Mouse (Mus musculus) B cell, adult (primary cell): ENCODE results near the gene Olfr1390. TPM values are rescaled to one million over a fixed set of nuclear protein-coding genes. Genes with fewer than 3 reads are reported as not detected.

ENCODE experiments used
- total RNA-seq: library from RNA; stranded (reverse); gene quantifications from 4 replicates; pipeline ENCODE4 v1.2.4, GENCODE M21; 2023; ENCODE audit not compliant: inconsistent age

Gene Olfr1390
- not detected in 4 replicates for total RNA-seq

GRCm38 (mm10) chr11:49334888-49335287 is at the start of gene Olfr1390:
Olfr1390 (plus strand) TSS chr11:49335188.

GRCm38 (mm10) chr11:49304441-49304840 is 30.5 kb upstream of the Olfr1390 start, which contains the start of gene Olfr10:
Olfr10 (plus strand) TSS chr11:49304741.

GRCm38 (mm10) chr11:49322442-49322841 is 12.5 kb upstream of the Olfr1390 start, which contains the start of gene Olfr1391:
Olfr1391 (plus strand) TSS chr11:49322742.

Other genes with a start within 250 kb of the Olfr1390 start
- gene Olfr1396, start 220.3 kb upstream of the Olfr1390 start, total RNA-seq = not detected in 4 replicates
- gene Olfr1395, start 192.9 kb upstream of the Olfr1390 start, total RNA-seq = not detected in 4 replicates
- not detected in 4 replicates for gene Olfr1394, start 180.8 kb upstream of the Olfr1390 start, total RNA-seq
- gene Btnl9, start 148.0 kb upstream of the Olfr1390 start, total RNA-seq = not detected in 4 replicates
- gene Zfp62, start 131.9 kb upstream of the Olfr1390 start, total RNA-seq = 121 to 156 TPM (median 142 TPM) in 4 replicates
- 158 to 182 TPM (median 172 TPM) in 4 replicates for gene Mgat1, start 91.0 kb upstream of the Olfr1390 start, total RNA-seq
- 0.61 to 1.9 TPM (median 1.0 TPM) in 4 replicates for gene Olfr1393, start 56.9 kb upstream of the Olfr1390 start, total RNA-seq
- gene Olfr1392, start 49.9 kb upstream of the Olfr1390 start, total RNA-seq = 0.30 to 0.51 TPM in 2 of 4 replicates, not detected in the others
- gene Olfr10, start 30.4 kb upstream of the Olfr1390 start, total RNA-seq = not detected in 4 replicates
- gene Olfr1391, start 12.4 kb upstream of the Olfr1390 start, total RNA-seq = not detected in 4 replicates
- gene Olfr1389, start 87.9 kb downstream of the Olfr1390 start, total RNA-seq = not detected in 4 replicates
- gene Olfr1388, start 101.4 kb downstream of the Olfr1390 start, total RNA-seq = 0.33 to 0.78 TPM (median 0.70 TPM) in 4 replicates
- gene Olfr1387, start 120.2 kb downstream of the Olfr1390 start, total RNA-seq = not detected in 4 replicates
- gene Olfr1386, start 129.9 kb downstream of the Olfr1390 start, total RNA-seq = not detected in 4 replicates
- gene Olfr1385, start 153.9 kb downstream of the Olfr1390 start, total RNA-seq = 0.27 TPM in 1 of 4 replicates, not detected in the others
- not detected in 4 replicates for gene Olfr1384, start 171.5 kb downstream of the Olfr1390 start, total RNA-seq
- gene Olfr1383, start 184.5 kb downstream of the Olfr1390 start, total RNA-seq = not detected in 4 replicates
- gene Olfr1382, start 193.1 kb downstream of the Olfr1390 start, total RNA-seq = not detected in 4 replicates
- gene Olfr1381, start 208.3 kb downstream of the Olfr1390 start, total RNA-seq = not detected in 4 replicates
- gene Olfr1380, start 221.7 kb downstream of the Olfr1390 start, total RNA-seq = not detected in 4 replicates